Mouse (Mus musculus) spleen, adult 2 months (tissue): ENCODE measurements around the gene Cul9.

Experiments
- CTCF ChIP-seq: fragments of 200-500 bp; IDR thresholded peaks from 2 replicates; pipeline ENCODE4 v1.5.1; 2011; ENCODE audit warnings: mild to moderate bottlenecking, inconsistent platforms; ENCODE audit not compliant: insufficient read depth, insufficient read length, insufficient replicate concordance; ENCODE audit errors: extremely low read depth
- POLR2A ChIP-seq: fragments of 200-500 bp; IDR thresholded peaks from 2 replicates; pipeline ENCODE4 v1.6.1; 2011; ENCODE audit warnings: low read depth, low read length, inconsistent platforms

DNA sequence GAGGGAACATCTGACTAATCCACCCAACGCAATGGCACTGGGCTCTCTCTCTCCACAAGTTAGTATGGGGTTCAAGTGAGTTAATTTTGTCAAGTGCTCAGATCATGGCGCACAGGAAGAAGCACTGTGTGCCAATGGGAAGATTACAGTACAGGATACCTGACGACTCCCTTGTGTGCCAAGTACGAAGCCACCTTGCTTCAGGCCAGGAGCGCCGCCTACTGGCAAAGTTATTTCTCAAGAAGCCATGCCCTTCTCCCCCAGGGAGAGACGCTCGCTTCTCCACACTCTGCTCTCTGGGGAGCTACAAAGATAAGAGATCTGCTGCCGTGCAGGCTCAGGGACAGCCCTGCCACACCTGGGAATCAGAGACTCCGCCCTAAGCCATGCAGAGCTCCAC, 88.4 kb downstream of the Cul9 start:
- no peak for TF ChIP-seq POLR2A
- TF ChIP-seq CTCF = peak; percentile 52; the same call in 1 of the 2 replicates
